Mouse (Mus musculus): ENCODE data around the gene Cd180.

Cd180 gene

GRCm38 (mm10) chr13:102783531-102784310 is 90.4 kb downstream of the Cd180 start:
- DNase-seq = peak; percentile 30

GRCm38 (mm10) chr13:102786666-102787230 is 93.4 kb downstream of the Cd180 start:
- DNase-seq = peak; percentile 61

Data from heart, adult 11 months (tissue).